Mouse (Mus musculus) heart, adult 2 months (tissue): Measurements from ENCODE around the gene Ptges3l. TPM values are rescaled to one million over a fixed set of nuclear protein-coding genes. Genes with fewer than 3 reads are reported as not detected.
"Not testable (repeated sequence)": the region's sequence is repeated elsewhere in the genome, so short reads cannot be mapped to it uniquely, and the experiment has no call there.

ENCODE experiments used
- DNase-seq, 2 experiments: peaks; one replicate each; pipeline ENCODE4 v3.0.0; 2021
- H3K27ac ChIP-seq: fragments of 200-600 bp; 2 replicates; pipeline ENCODE4 v1.8.1; 2022
- H3K27me3 ChIP-seq: fragments of 200-500 bp; 2 replicates; pipeline ENCODE4 v1.6.1; 2012; ENCODE audit warnings: mild to moderate bottlenecking, low read length, inconsistent platforms, mixed read lengths; ENCODE audit not compliant: control insufficient read depth, insufficient read depth
- H3K36me3 ChIP-seq: fragments of 200-500 bp; 2 replicates; pipeline ENCODE4 v1.6.1; 2012; ENCODE audit warnings: low read length, inconsistent platforms; ENCODE audit not compliant: control insufficient read depth, insufficient read depth
- H3K4me1 ChIP-seq: fragments of 200-500 bp; 2 replicates; pipeline ENCODE4 v1.6.1; 2011; ENCODE audit warnings: low read length; ENCODE audit not compliant: control insufficient read depth, insufficient read depth
- H3K4me3 ChIP-seq: fragments of 200-600 bp; 2 replicates; pipeline ENCODE4 v1.8.1; 2022
- H3K79me2 ChIP-seq: fragments of 200-500 bp; replicated peaks from 2 replicates; pipeline ENCODE4 v1.6.1; 2012; ENCODE audit warnings: mild to moderate bottlenecking, inconsistent platforms, low read length, moderate library complexity, mixed read lengths; ENCODE audit not compliant: control insufficient read depth, insufficient read depth
- H3K9ac ChIP-seq: fragments of 200-500 bp; 2 replicates; pipeline ENCODE4 v1.6.1; 2012; ENCODE audit warnings: low read depth, mild to moderate bottlenecking, control low read depth, inconsistent platforms, low read length, mixed read lengths
- CTCF ChIP-seq: fragments of 200-600 bp; IDR thresholded peaks from 2 replicates; pipeline ENCODE4 v1.8.1; 2022; ENCODE audit warnings: antibody characterized with exemption, mild to moderate bottlenecking, moderate library complexity
- EP300 ChIP-seq: fragments of 200-500 bp; IDR thresholded peaks from 2 replicates; pipeline ENCODE4 v1.6.1; 2011; ENCODE audit warnings: low read depth, low read length, control low read depth; ENCODE audit not compliant: insufficient read depth
- POLR2A ChIP-seq: fragments of 200-500 bp; IDR thresholded peaks from 2 replicates; pipeline ENCODE4 v1.6.1; 2011; ENCODE audit warnings: mild to moderate bottlenecking, low read depth, low read length, control low read depth; ENCODE audit not compliant: insufficient read depth
- WGBS: fragments of 180-500 bp; shearing (Covaris S2); methylation state at CpG from one replicate; pipeline ENCODE4 v1.1.7; 2018; 5-methylcytosine and 5-hydroxymethylcytosine counted together
- intact Hi-C: fragments of 180-260 bp; cut with DNase I; formaldehyde crosslinking; loops from one replicate; pipeline ENCODE4 v1.15.1; 2025
- polyA plus RNA-seq: library from polyadenylated mRNA; depleted of rRNA; stranded (reverse); fragments of >200 nt; gene quantifications from 2 replicates; pipeline ENCODE4 v1.2.3, GENCODE M21; 2012
- total RNA-seq, 2 experiments: library from RNA; stranded (reverse); gene quantifications; 2 replicates each; pipeline ENCODE4 v1.2.3; 2021

Gene Ptges3l
- total and polyA plus RNA-seq, 3 experiments, result 50.6 to 58.3 (median 56.8) TPM

DNA sequence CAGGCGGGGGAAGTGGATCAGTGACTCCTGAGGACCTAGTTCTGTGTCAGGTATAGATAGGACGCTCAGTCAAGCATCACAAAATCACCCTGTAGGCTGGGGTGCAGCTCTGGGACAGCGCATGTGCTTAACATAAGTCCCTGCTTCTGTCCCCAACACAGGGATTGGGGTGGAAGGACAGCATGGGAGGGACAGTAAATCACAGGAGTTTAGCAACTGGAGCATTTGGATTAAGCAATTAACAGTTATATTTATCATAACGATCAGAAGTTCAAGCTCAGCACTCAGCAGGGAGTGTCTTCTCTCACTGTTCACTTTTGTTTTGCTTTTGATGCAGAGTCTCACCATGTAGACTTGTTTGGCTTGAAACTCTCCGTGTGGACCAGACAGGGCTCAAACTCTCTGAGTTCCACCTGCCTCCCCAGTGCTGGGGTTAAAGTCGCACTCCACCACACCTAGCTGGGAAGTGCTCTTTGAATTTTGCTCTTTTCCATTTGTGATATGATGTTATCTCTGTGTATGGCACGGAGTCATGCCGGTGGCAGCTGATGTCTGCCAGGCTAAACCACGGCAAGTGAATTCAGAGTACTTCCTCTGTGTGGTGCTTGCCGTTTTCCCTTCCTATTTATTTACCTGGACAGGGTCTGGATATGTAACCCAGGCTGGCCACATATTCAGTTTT is 27.1 kb upstream of the Ptges3l start:
- no peak overlapping the region for H3K4me3 ChIP-seq
- WGBS, result 52% methylated on average over 10 of the region's 10 CpGs
- H3K4me1 ChIP-seq, result peaks cover 8% of the 10 kb centered on the region
- H3K27me3 ChIP-seq, result no peaks in the 10 kb centered on the region
- H3K9ac ChIP-seq, result no peak overlapping the region
- H3K27ac ChIP-seq, result no peak overlapping the region
- H3K79me2 ChIP-seq, result peaks cover 5% of the 10 kb centered on the region
- no peak for DNase-seq
- TF ChIP-seq CTCF, result no peak
- TF ChIP-seq EP300, result no peak
- TF ChIP-seq POLR2A, result no peak
- H3K36me3 ChIP-seq, result peaks cover 4% of the 10 kb centered on the region; the same call in 1 of the 2 replicates
- intact Hi-C loops, result no loop called here

DNA sequence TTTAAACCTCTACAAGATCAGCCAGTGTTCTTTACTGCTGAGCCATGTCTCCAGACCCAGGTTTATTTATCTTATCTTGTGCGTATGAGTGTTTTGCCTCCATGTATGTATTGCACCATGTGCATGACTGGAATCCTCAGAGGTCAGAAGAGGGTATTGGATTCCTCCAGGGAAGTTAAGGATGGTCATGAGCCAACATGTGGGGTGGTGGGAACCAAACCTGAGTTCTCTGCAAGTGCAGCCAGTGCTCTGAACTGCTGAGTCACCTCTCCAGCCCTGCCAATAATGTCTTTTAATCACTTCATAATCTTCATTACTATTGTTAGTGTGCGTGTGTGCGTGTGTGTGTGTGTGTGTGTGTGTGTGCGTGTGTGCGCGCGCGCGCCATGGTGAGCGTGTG is 26.4 kb upstream of the Ptges3l start:
- H3K9ac ChIP-seq, result no peak overlapping the region
- peaks cover 4% of the 10 kb centered on the region; the same call in 1 of the 2 replicates for H3K36me3 ChIP-seq
- peaks cover 5% of the 10 kb centered on the region for H3K79me2 ChIP-seq
- no peaks in the 10 kb centered on the region for H3K27me3 ChIP-seq
- H3K27ac ChIP-seq, result no peak overlapping the region
- intact Hi-C loops, result no loop called here
- DNase-seq, result no peak
- H3K4me1 ChIP-seq, result peaks cover 8% of the 10 kb centered on the region
- TF ChIP-seq CTCF (no peak), POLR2A (no peak), EP300 (no peak)
- WGBS, result 92% methylated on average over 10 of the region's 10 CpGs
- H3K4me3 ChIP-seq, result no peak overlapping the region

DNA sequence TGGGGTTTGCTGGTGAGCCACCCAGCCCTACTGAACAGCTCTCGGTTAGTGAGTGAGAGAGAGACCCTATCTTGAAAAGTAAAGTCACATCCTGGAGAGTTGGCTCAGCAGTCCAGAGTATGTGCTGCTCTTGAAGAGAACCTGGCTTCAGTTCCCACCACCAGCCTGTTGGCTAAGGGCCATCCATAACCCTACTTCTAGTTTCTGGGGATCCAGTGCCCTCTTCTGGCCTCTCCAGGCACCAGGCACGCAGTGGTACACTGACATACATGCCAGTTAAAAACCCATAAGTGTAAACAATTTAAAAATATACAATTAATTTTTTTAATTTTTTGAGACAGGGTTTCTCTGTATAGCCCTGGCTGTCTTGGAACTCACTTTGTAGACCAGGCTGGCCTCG is 25.3 kb upstream of the Ptges3l start:
- intact Hi-C loops, result no loop called here
- 83% methylated on average over 3 of the region's 3 CpGs for WGBS
- H3K27me3 ChIP-seq, result no peaks in the 10 kb centered on the region
- no peak for TF ChIP-seq EP300
- TF ChIP-seq POLR2A, result no peak
- peak; percentile 35 for TF ChIP-seq CTCF
- no peak for DNase-seq
- no peak overlapping the region for H3K9ac ChIP-seq
- H3K4me3 ChIP-seq, result no peak overlapping the region
- H3K4me1 ChIP-seq, result peaks cover 8% of the 10 kb centered on the region
- peaks cover 5% of the 10 kb centered on the region for H3K79me2 ChIP-seq
- no peak overlapping the region for H3K27ac ChIP-seq
- H3K36me3 ChIP-seq, result peaks cover 4% of the 10 kb centered on the region; the same call in 1 of the 2 replicates

DNA sequence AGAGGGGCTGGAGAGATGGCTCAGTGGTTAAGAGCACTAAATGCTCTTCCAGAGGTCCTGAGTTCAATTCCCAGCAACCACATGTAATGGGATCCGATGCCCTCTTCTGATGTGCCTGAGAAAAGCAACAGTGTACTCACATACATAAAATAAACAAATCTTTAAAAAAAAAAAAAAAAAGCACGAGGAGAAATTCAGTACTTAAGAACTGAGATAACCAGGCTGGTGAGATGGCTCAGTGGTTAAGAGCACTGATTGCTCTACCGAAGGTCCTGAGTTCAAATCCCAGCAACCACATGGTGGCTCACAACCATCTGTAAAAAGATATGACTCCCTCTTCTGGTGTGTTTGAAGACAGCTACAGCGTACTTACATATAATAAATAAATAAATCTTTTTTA is 24.5 kb upstream of the Ptges3l start:
- not testable (repeated sequence) for H3K27ac ChIP-seq, H3K4me3 ChIP-seq, H3K4me1 ChIP-seq, H3K36me3 ChIP-seq, H3K9ac ChIP-seq, DNase-seq, H3K79me2 ChIP-seq, H3K27me3 ChIP-seq
- intact Hi-C loops, result loop anchor here (2.0 kb wide), 1 partner anchor 15 kb away; the partner anchor contains the start of gene Rnd2
- WGBS, result 75% methylated on average over 4 of the region's 4 CpGs

DNA sequence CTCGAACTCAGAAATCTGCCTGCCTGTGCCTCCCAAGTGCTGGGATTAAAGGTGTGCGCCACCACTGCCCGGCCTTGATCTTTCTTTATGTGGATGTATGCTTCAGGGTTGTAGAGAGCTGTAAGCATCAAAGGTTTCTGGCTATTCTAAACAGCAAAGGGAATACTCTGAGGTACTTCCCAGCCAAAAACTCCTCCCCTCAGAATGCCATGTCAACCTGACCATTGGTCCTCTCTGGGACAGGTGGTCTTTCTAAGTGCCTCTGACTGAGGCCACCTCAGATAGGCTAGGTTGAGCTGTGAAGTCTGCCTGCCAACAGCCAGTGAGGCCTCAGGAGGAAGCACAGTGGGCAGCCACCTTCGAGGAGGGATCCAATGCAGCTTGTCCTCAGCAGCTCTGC is 23.8 kb upstream of the Ptges3l start:
- Histone ChIP-seq H3K9ac (peak overlapping the region; percentile 69), H3K36me3 (peaks cover 13% of the 10 kb centered on the region), H3K4me3 (peak overlapping the region; percentile 68), H3K79me2 (peaks cover 3% of the 10 kb centered on the region; the same call in 1 of the 2 replicates), H3K27me3 (no peaks in the 10 kb centered on the region), H3K4me1 (peaks cover 8% of the 10 kb centered on the region), H3K27ac (peak overlapping the region; percentile 90)
- intact Hi-C loops, result loop anchor here (2.0 kb wide), 1 partner anchor 16 kb away; the partner anchor contains the start of gene Rnd2
- DNase-seq, result peak in 1 of 2 experiments; percentile 28
- TF ChIP-seq POLR2A (no peak), CTCF (no peak), EP300 (no peak)
- WGBS, result 57% methylated on average over 4 of the region's 4 CpGs

DNA sequence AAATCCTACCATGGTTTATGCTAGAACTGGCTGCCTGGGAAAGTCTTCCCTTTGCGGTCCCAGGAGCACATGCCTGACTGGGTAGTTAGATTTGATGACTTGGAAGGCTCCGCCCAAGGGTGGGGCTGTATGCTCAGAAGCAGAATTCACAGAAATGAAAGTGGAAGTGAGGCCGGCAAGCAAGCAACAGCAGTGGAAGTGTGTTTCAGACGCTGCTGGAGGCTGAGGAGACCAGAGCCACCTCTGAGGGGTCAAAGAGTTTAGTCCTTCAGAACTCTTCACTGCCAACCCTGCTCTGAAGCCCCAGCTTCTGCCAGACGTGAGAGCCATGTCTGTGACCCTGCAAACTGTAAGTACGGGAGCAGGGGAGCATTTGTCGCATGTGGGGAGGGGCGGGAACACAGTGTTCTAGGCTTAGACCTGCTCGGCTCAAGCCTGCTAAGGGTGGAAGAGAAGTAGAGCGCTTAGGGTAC is 23.2 kb upstream of the Ptges3l start, which contains the start of gene Ifi35:
Gene Ifi35, plus strand, starts transcription at position 134 of the 473 bp plus-strand sequence.
- Histone ChIP-seq H3K4me3 (peak within 1 kb of the TSS; percentile 68), H3K27me3 (no peaks in the 10 kb centered on the region), H3K4me1 (peaks cover 8% of the 10 kb centered on the region), H3K36me3 (peaks cover 18% of the 10 kb centered on the region), H3K27ac (peak within 1 kb of the TSS; percentile 90), H3K79me2 (0 out of 2 replicates have a peak, but pooled peaks cover 1% of the 10 kb centered on the region), H3K9ac (peak within 1 kb of the TSS; percentile 69)
- peak; percentile 83 to 89 for DNase-seq
- WGBS, result 3% methylated on average over 10 of the region's 10 CpGs
- TF ChIP-seq POLR2A (peak; percentile 99), EP300 (peak; percentile 79), CTCF (no peak)
- intact Hi-C loops, result loop anchor here (2.0 kb wide), 1 partner anchor 16 kb away; the partner anchor contains the start of gene Rnd2
